Mouse (Mus musculus): Measurements from ENCODE around the gene Lrrc4.

Gene Lrrc4

GRCm38 (mm10) chr6:28674686-28675085, 156.9 kb downstream of the Lrrc4 start:
- no peak for TF ChIP-seq POU5F1 (IDR thresholded peaks at IDR 0.05; ENCODE audit: borderline replicate concordance, low read length)
- no peak for TF ChIP-seq CTCF (conservative IDR thresholded peaks at IDR 0.05; ENCODE audit: low read length)
- no peak for TF ChIP-seq NANOG (IDR thresholded peaks at IDR 0.05; ENCODE audit: borderline replicate concordance, low read length)
- Histone ChIP-seq H3K4me3 (replicated peaks; ENCODE audit: low read length) (no peak overlapping the region), H3K9me3 (ENCODE audit: low read length) (no peaks in the 10 kb centered on the region), H3K27me3 (ENCODE audit: insufficient read depth, low read length) (no peaks in the 10 kb centered on the region), H3K36me3 (ENCODE audit: insufficient read depth, low read length) (peaks cover 16% of the 10 kb centered on the region; the same call in 1 of the 2 replicates), H3K4me1 (replicated peaks; ENCODE audit: low read depth, low read length) (no peaks in the 10 kb centered on the region)

GRCm38 (mm10) chr6:28672388-28672787, 159.2 kb downstream of the Lrrc4 start:
- no peaks in the 10 kb centered on the region for H3K4me1 ChIP-seq (replicated peaks; ENCODE audit: low read depth, low read length)
- no peak for TF ChIP-seq NANOG (IDR thresholded peaks at IDR 0.05; ENCODE audit: borderline replicate concordance, low read length)
- no peak for TF ChIP-seq POU5F1 (IDR thresholded peaks at IDR 0.05; ENCODE audit: borderline replicate concordance, low read length)
- no peak for TF ChIP-seq CTCF (conservative IDR thresholded peaks at IDR 0.05; ENCODE audit: low read length)
- no peaks in the 10 kb centered on the region for H3K9me3 ChIP-seq (ENCODE audit: low read length)
- no peak overlapping the region for H3K4me3 ChIP-seq (replicated peaks; ENCODE audit: low read length)
- H3K27me3 ChIP-seq (ENCODE audit: insufficient read depth, low read length): no peaks in the 10 kb centered on the region
- peaks cover 23% of the 10 kb centered on the region for H3K36me3 ChIP-seq (ENCODE audit: insufficient read depth, low read length)

GRCm38 (mm10) chr6:28669251-28669650, 162.3 kb downstream of the Lrrc4 start:
- H3K9me3 ChIP-seq (ENCODE audit: low read length): no peaks in the 10 kb centered on the region
- TF ChIP-seq CTCF (conservative IDR thresholded peaks at IDR 0.05; ENCODE audit: low read length): no peak
- no peak for TF ChIP-seq POU5F1 (IDR thresholded peaks at IDR 0.05; ENCODE audit: borderline replicate concordance, low read length)
- TF ChIP-seq NANOG (IDR thresholded peaks at IDR 0.05; ENCODE audit: borderline replicate concordance, low read length): no peak
- H3K4me3 ChIP-seq (replicated peaks; ENCODE audit: low read length): no peak overlapping the region
- no peaks in the 10 kb centered on the region for H3K4me1 ChIP-seq (replicated peaks; ENCODE audit: low read depth, low read length)
- H3K27me3 ChIP-seq (ENCODE audit: insufficient read depth, low read length): no peaks in the 10 kb centered on the region
- peaks cover 23% of the 10 kb centered on the region for H3K36me3 ChIP-seq (ENCODE audit: insufficient read depth, low read length)

GRCm38 (mm10) chr6:28667586-28667985, 164.0 kb downstream of the Lrrc4 start:
- TF ChIP-seq NANOG (IDR thresholded peaks at IDR 0.05; ENCODE audit: borderline replicate concordance, low read length): no peak
- no peak for TF ChIP-seq CTCF (conservative IDR thresholded peaks at IDR 0.05; ENCODE audit: low read length)
- TF ChIP-seq POU5F1 (IDR thresholded peaks at IDR 0.05; ENCODE audit: borderline replicate concordance, low read length): no peak
- H3K36me3 ChIP-seq (ENCODE audit: insufficient read depth, low read length): peaks cover 23% of the 10 kb centered on the region
- H3K9me3 ChIP-seq (ENCODE audit: low read length): no peaks in the 10 kb centered on the region
- no peaks in the 10 kb centered on the region for H3K4me1 ChIP-seq (replicated peaks; ENCODE audit: low read depth, low read length)
- no peak overlapping the region for H3K4me3 ChIP-seq (replicated peaks; ENCODE audit: low read length)
- no peaks in the 10 kb centered on the region for H3K27me3 ChIP-seq (ENCODE audit: insufficient read depth, low read length)

GRCm38 (mm10) chr6:28664716-28665115, 166.8 kb downstream of the Lrrc4 start:
- TF ChIP-seq CTCF (conservative IDR thresholded peaks at IDR 0.05; ENCODE audit: low read length): no peak
- Histone ChIP-seq H3K36me3 (ENCODE audit: insufficient read depth, low read length) (peaks cover 13% of the 10 kb centered on the region), H3K4me3 (replicated peaks; ENCODE audit: low read length) (no peak overlapping the region), H3K9me3 (ENCODE audit: low read length) (no peaks in the 10 kb centered on the region), H3K27me3 (ENCODE audit: insufficient read depth, low read length) (no peaks in the 10 kb centered on the region), H3K4me1 (replicated peaks; ENCODE audit: low read depth, low read length) (no peaks in the 10 kb centered on the region)

GRCm38 (mm10) chr6:28663670-28664069, 167.9 kb downstream of the Lrrc4 start:
- peaks cover 6% of the 10 kb centered on the region for H3K36me3 ChIP-seq (ENCODE audit: insufficient read depth, low read length)
- H3K4me3 ChIP-seq (replicated peaks; ENCODE audit: low read length): no peak overlapping the region
- TF ChIP-seq POU5F1 (IDR thresholded peaks at IDR 0.05; ENCODE audit: borderline replicate concordance, low read length): no peak
- no peak for TF ChIP-seq NANOG (IDR thresholded peaks at IDR 0.05; ENCODE audit: borderline replicate concordance, low read length)
- no peak for TF ChIP-seq CTCF (conservative IDR thresholded peaks at IDR 0.05; ENCODE audit: low read length)
- no peaks in the 10 kb centered on the region for H3K27me3 ChIP-seq (ENCODE audit: insufficient read depth, low read length)
- H3K4me1 ChIP-seq (replicated peaks; ENCODE audit: low read depth, low read length): no peaks in the 10 kb centered on the region
- H3K9me3 ChIP-seq (ENCODE audit: low read length): no peaks in the 10 kb centered on the region

- Histone ChIP-seq H3K4me1 (replicated peaks; ENCODE audit: low read depth, low read length) (no peaks in the 10 kb centered on the region), H3K4me3 (replicated peaks; ENCODE audit: low read length) (no peak overlapping the region), H3K36me3 (ENCODE audit: insufficient read depth, low read length) (no peaks in the 10 kb centered on the region), H3K9me3 (ENCODE audit: low read length) (no peaks in the 10 kb centered on the region), H3K27me3 (ENCODE audit: insufficient read depth, low read length) (no peaks in the 10 kb centered on the region)
- TF ChIP-seq CTCF (conservative IDR thresholded peaks at IDR 0.05; ENCODE audit: low read length) (no peak), NANOG (IDR thresholded peaks at IDR 0.05; ENCODE audit: borderline replicate concordance, low read length) (no peak), POU5F1 (IDR thresholded peaks at IDR 0.05; ENCODE audit: borderline replicate concordance, low read length) (no peak)
Measured at GRCm38 (mm10) chr6:28663004-28663403, 168.5 kb downstream of the Lrrc4 start.

GRCm38 (mm10) chr6:28656511-28656910, 175.0 kb downstream of the Lrrc4 start:
- TF ChIP-seq CTCF (conservative IDR thresholded peaks at IDR 0.05; ENCODE audit: low read length) (no peak), POU5F1 (IDR thresholded peaks at IDR 0.05; ENCODE audit: borderline replicate concordance, low read length) (no peak), NANOG (IDR thresholded peaks at IDR 0.05; ENCODE audit: borderline replicate concordance, low read length) (no peak)
- Histone ChIP-seq H3K4me1 (replicated peaks; ENCODE audit: low read depth, low read length) (no peaks in the 10 kb centered on the region), H3K36me3 (ENCODE audit: insufficient read depth, low read length) (peaks cover 16% of the 10 kb centered on the region), H3K4me3 (replicated peaks; ENCODE audit: low read length) (no peak overlapping the region), H3K27me3 (ENCODE audit: insufficient read depth, low read length) (no peaks in the 10 kb centered on the region), H3K9me3 (ENCODE audit: low read length) (no peaks in the 10 kb centered on the region)

- TF ChIP-seq NANOG (IDR thresholded peaks at IDR 0.05; ENCODE audit: borderline replicate concordance, low read length) (no peak), CTCF (conservative IDR thresholded peaks at IDR 0.05; ENCODE audit: low read length) (no peak), POU5F1 (IDR thresholded peaks at IDR 0.05; ENCODE audit: borderline replicate concordance, low read length) (no peak)
- H3K36me3 ChIP-seq (ENCODE audit: insufficient read depth, low read length): peaks cover 8% of the 10 kb centered on the region; the same call in 1 of the 2 replicates
- no peaks in the 10 kb centered on the region for H3K9me3 ChIP-seq (ENCODE audit: low read length)
- H3K27me3 ChIP-seq (ENCODE audit: insufficient read depth, low read length): no peaks in the 10 kb centered on the region
- H3K4me1 ChIP-seq (replicated peaks; ENCODE audit: low read depth, low read length): no peaks in the 10 kb centered on the region
- H3K4me3 ChIP-seq (replicated peaks; ENCODE audit: low read length): no peak overlapping the region
Measured at GRCm38 (mm10) chr6:28645231-28645630, 186.3 kb downstream of the Lrrc4 start.
